Mouse (Mus musculus): ENCODE data around the gene Pmpca.

GRCm38 (mm10) chr2:26354401-26354800, 34.7 kb upstream of the Pmpca start:
- no peak for TF ChIP-seq POLR2A (IDR thresholded peaks at IDR 0.05; ENCODE audit: control insufficient read depth, low read depth, low read length)
- TF ChIP-seq CTCF (IDR thresholded peaks at IDR 0.05; ENCODE audit: control insufficient read depth, insufficient read depth, insufficient replicate concordance, low read depth, low read length) = no peak
